Mouse (Mus musculus) stomach, postnatal 0 days (tissue): ENCODE measurements around the gene Mageb5. TPM values are rescaled to one million over a fixed set of nuclear protein-coding genes. Genes with fewer than 3 reads are reported as not detected.
"Not testable (repeated sequence)": the region's sequence is repeated elsewhere in the genome, so short reads cannot be mapped to it uniquely, and the experiment has no call there.

Experiments
- ATAC-seq: fragments of 200-750 bp; cut with Nextera tagmentation; 2 replicates; pipeline ENCODE4 v1.8.0; 2017; ENCODE audit not compliant: low FRiP score, low TSS enrichment
- DNase-seq: peaks from one replicate; pipeline ENCODE4 v3.0.0-alpha.2; 2016; ENCODE audit warnings: low spot score
- H3K27ac ChIP-seq: fragments of 300-500 bp; sonication (generic); replicated peaks from 2 replicates; pipeline ENCODE4 v1.5.1; 2014; ENCODE audit warnings: mild to moderate bottlenecking, control low read depth
- H3K27me3 ChIP-seq: fragments of 300-500 bp; sonication (generic); 2 replicates; pipeline ENCODE4 v1.6.1; 2014; ENCODE audit warnings: low read length; ENCODE audit not compliant: control insufficient read depth, insufficient read depth
- H3K36me3 ChIP-seq: fragments of 300-500 bp; sonication (generic); 2 replicates; pipeline ENCODE4 v1.6.1; 2014; ENCODE audit warnings: low read length, mixed read lengths; ENCODE audit not compliant: control insufficient read depth, insufficient read depth
- H3K4me1 ChIP-seq: fragments of 300-500 bp; sonication (generic); replicated peaks from 2 replicates; pipeline ENCODE4 v1.6.1; 2014; ENCODE audit warnings: antibody characterized with exemption; ENCODE audit not compliant: control insufficient read depth, insufficient read depth
- H3K4me2 ChIP-seq: fragments of 300-500 bp; sonication (generic); replicated peaks from 2 replicates; pipeline ENCODE4 v1.6.1; 2014; ENCODE audit warnings: low read depth, mild to moderate bottlenecking, control low read depth, moderate library complexity
- H3K4me3 ChIP-seq: fragments of 300-500 bp; sonication (generic); 2 replicates; pipeline ENCODE4 v1.5.1; 2014; ENCODE audit warnings: low read depth, low read length, control low read depth
- H3K9ac ChIP-seq: fragments of 300-500 bp; sonication (generic); 2 replicates; pipeline ENCODE4 v1.6.1; 2014; ENCODE audit warnings: mild to moderate bottlenecking, low read length, control low read depth, mixed read lengths
- H3K9me3 ChIP-seq: fragments of 300-500 bp; sonication (generic); 2 replicates; pipeline ENCODE4 v1.6.1; 2016; ENCODE audit warnings: low read length; ENCODE audit not compliant: control insufficient read depth
- WGBS: fragments of 180-500 bp; shearing (Covaris S2); extraction: QIAGEN DNeasy Blood & Tissue Kit; methylation state at CpG from one replicate; pipeline ENCODE4 v1.1.7; 2014; 5-methylcytosine and 5-hydroxymethylcytosine counted together
- polyA plus RNA-seq: library from polyadenylated mRNA; unstranded; fragments of >200 nt; fragmentation: Nextera tagmentation; extraction: Ambion mirVana; gene quantifications from 2 replicates; pipeline ENCODE4 v1.2.1, GENCODE M21; 2015

The Mageb5 gene
- polyA plus RNA-seq: not detected in 2 replicates

DNA sequence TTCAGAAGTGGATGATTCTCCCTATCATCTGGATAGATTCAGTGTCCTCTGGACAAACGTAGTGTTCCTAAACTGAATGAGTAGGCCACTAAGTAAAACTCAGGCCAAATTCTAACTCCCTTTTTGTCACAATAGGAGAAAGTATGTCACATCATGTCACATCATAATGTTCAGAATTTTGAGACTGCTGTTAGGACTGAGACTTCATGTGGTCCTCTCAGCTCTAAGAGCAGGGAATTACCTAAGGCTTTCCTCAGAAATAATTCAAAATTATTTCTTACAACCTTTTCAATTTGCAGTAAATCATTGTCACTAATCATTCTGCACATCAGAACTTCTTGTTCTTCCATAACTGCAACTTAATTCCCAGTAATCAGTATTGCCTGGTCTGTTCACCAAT lies at the start of gene Mageb5:
Gene Mageb5, minus strand, starts transcription at position 101 of the 400 bp plus-strand sequence.
- H3K27me3 ChIP-seq, H3K4me2 ChIP-seq, DNase-seq, ATAC-seq, H3K4me3 ChIP-seq, H3K27ac ChIP-seq, H3K4me1 ChIP-seq, H3K9me3 ChIP-seq, H3K9ac ChIP-seq, H3K36me3 ChIP-seq: not testable (repeated sequence)
- WGBS: 88% methylated on average over 1 of the region's 1 CpGs

DNA sequence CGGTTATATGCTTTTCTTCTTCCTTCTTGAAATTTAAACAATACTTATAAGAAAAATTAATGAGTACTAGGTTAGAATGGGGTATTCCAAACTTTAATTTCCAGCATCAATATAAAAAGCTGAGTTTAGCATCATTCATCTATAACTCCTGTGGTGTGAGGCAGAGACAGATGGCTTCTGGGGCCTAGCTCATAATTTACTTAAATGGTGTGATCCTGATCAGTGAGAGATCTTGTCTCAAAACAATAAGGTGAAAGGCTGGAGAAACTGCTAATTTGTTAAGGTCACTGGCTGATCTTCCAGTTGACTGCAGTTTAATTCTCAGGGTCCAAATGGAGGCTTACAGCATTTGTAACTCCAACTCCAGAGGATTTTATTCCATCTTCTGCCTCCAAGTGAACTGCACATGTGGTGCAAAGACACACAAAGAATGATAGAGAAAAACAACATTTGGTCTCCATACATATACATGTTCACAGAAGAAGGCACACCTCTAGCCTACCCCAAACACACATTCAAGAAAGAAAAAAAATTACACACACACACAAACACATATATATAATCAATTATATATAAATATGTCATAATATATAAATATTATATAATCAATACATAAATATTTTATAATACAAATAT lies 23.1 kb downstream of the Mageb5 start:
- WGBS: no CpG with 5 or more reads among the region's 1 CpGs
- not testable (repeated sequence) for H3K4me2 ChIP-seq, H3K27ac ChIP-seq, ATAC-seq, H3K27me3 ChIP-seq, H3K36me3 ChIP-seq, H3K9me3 ChIP-seq, H3K4me1 ChIP-seq, DNase-seq, H3K9ac ChIP-seq, H3K4me3 ChIP-seq

Other genes starting within 250 kb of the Mageb5 start
- gene 1700084M14Rik, start 207.1 kb downstream of the Mageb5 start, polyA plus RNA-seq: not detected in 2 replicates
- not detected in 2 replicates for gene Gm14781, start 150.8 kb downstream of the Mageb5 start, polyA plus RNA-seq
- not detected in 2 replicates for gene Mageb1, start 233.3 kb upstream of the Mageb5 start, polyA plus RNA-seq